Mouse (Mus musculus) adrenal gland (tissue): Measurements from ENCODE around the gene Gal3st1.

ENCODE experiments used
- intact Hi-C: fragments of 180-260 bp; cut with DNase I; formaldehyde crosslinking; loops from one replicate; pipeline ENCODE4 v1.15.1; 2025

The Gal3st1 gene

DNA sequence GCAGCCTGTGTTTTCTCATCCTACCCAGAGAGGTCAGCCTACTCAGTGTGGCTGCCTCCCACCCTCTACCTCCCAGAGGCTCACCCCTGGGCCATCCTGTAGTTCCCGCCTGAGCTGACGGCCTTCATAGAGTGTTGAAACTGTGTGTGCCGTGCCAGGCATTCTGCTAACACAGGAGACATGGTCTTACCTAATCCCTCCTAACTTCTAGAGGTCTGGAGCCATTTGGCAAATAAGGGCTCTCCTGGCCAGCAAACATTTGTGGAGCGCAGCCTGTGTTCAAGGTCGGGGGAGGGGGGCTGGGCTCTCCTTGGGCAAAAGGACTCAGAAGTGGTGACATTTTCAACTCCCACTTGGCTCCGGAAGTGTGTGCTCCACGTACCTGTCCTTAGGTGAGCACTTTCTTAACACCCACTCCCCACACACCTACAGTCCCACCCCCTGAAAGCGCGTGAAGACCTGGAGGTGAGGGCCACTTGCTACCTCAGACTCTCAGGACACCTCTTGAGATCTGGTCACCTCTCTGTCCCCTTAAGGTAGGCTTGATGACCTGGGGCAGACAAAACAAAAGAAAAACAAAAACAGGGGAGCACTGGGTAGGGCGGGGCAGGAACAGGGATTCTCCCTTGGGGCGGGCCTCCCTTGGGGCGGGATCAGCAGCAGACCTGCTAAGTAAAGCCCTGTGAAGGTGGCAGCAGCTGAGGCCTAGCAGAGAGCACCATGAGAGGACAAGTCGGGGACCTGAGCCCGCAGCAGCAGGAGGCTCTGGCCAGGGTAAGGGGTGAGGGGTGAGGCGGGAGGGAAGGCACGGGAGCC is 47.9 kb downstream of the Gal3st1 start, which contains the start of gene Sec14l4:
Gene Sec14l4, plus strand, starts transcription at position 337 of the 816 bp plus-strand sequence.
- intact Hi-C loops: no loop called here

DNA sequence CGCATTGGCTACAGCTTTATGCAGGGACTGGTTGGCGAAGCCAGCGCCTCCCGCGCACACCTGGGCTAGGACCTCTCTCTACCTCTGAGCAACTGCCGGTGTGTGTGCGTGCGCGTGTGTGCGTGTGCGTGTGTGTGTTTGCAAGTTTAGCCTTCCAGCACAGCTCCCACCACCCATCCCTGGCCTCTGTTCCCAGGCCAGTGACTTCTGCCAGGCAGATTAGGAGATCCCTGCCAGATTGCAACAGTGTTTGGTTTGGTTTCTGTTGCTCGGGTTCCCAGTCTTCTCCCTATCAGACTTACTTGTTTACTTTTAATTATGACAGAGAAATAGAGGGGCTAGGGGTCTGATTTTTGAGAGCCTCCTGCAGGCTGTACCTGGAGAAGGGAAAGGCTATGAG is 48.5 kb downstream of the Gal3st1 start:
- intact Hi-C loops: no loop called here

DNA sequence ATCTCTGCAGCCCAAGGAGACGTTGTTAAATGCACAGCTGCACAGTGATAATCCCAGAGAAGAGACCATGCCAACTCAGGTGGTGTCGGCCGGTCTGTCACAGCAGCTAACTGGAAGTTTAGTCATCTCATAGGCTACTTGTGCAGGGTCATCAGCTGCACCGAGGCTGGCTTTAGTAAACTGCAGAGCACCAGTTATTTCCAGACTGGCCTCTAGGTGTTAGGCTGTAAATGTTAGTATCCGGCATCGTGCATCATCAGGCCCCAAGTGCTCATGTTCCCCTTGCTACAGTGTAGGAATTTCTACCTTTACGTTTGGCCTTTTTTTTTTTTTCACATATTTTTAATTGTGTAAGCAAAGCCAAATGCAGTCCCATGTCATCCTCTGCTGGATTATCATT is 50.0 kb downstream of the Gal3st1 start:
- intact Hi-C loops: no loop called here

DNA sequence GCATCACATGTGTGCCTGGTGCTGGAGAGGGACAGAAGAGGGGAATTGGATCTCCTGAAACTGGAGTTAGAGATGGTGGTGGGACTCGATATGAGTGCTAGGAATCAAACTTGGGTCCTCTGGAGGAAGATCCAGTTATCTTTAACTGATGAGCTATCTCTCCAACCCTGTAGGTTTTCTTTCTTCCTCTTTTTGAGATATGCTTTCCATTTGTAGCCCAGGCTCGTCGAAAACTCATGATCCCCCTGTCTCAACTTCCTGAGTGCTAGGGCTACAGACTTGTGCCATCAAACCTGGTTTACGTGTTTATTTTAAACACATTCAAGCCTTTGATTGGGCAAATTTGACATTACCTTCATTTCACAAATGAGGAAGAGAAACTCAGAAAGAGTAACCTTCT is 50.7 kb downstream of the Gal3st1 start:
- intact Hi-C loops: no loop called here

DNA sequence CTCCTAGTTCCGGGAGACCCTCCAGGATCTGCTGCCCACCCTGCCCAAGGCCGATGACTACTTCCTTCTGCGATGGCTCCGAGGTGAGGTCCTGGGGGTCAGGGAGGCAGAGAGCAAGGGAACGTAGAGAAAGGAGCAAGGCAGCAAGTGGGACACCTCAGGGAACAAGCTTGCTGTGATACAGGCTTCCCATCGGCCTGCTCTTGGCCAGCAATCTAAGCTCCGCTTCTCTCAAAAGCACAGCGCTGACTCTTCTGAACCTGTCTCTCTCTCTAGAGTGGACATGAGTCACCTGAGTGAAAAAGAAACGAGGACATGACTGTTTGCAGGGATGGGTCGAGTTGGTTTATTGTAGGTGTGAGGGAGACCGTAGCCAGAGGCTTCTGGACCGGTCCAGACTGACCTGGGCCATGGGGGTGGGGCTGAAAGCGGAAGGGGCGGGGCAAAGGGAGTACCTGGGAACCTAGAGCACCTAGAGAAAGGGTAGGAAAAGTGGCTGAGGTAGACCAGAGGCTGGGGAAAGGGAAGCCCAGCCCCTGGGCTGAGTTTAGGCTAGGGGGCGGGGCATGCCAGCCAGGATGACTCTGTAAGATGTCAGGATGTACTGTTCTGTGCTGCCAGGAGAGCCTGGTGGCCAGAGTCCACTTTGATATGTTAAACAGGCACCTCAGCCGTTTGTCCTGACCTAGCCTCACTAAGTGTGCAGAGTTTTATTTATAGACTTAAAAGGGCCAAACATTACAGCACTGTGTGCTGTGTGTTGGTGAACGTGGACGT is 51.9 kb downstream of the Gal3st1 start:
- intact Hi-C loops: no loop called here

DNA sequence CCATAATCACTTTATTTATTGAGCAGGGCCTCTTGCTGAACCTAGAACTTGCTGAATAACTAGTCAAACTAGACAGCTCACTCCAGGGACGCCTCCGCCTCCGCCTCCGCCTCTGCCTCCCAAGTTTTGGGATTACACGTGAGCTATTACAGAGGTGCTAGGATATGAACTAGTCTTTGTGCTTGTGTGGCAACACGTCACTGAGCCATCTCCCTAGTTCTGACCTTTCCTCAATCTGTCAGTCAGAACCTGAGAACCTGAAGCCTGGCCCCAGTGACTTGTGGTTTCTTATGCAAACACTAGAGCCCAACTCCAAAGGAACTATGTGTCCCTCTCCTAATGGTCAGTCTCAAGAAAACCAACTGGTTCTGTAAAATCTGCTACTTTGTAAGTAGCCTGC is 52.5 kb downstream of the Gal3st1 start:
- intact Hi-C loops: no loop called here

DNA sequence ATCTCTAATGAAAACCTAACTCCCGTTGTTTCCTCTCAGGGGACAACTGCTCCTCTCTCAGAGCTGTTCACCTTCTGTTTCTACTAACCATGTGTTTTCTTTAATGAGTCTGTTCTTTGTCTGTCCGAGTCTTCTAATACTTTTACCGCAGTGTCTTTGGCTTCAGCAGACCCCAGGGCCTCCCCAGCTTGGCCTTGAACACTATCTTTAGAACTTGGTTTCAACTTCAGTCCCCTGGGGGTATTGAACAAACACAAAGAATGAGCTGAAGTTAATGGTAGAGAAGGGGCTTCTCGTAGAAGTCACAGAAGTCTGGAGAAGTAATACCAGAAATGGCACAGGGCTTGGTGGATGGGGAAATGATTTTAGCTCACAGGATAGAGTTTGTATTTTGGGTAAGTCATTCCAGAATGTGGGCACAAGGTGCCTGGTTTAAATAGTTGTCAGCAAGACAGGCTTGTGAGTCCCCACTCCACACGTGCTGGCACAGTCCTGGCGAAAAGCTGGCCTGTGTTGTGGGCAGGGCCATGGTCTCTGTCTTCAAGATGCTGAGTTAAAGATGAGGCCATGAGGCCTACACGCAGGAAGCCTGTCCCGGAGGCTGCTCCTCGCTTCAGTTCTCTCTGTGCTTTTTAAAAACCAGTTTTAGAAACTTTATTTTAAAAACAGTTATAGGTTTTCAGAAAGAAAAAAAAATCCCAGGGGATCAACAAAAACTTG is 53.1 kb downstream of the Gal3st1 start:
- intact Hi-C loops: no loop called here

DNA sequence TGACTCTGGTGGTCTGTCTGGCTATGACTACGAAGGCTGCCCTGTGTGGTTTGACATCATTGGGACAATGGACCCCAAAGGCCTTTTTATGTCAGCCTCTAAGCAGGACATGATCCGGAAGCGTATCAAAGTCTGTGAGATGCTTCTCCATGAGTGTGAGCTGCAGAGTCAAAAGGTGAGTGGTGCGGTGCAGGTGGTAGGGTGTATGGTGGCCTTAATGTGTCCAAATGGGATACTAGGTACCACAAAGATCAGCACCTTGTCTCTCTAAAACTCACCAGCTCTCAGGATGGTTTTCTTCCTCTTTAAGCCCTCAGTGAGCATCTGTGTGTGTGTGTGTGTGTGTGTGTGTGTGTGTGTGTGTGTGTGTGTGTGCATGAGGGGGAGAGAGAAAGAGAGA is 56.5 kb downstream of the Gal3st1 start:
- intact Hi-C loops: no loop called here

DNA sequence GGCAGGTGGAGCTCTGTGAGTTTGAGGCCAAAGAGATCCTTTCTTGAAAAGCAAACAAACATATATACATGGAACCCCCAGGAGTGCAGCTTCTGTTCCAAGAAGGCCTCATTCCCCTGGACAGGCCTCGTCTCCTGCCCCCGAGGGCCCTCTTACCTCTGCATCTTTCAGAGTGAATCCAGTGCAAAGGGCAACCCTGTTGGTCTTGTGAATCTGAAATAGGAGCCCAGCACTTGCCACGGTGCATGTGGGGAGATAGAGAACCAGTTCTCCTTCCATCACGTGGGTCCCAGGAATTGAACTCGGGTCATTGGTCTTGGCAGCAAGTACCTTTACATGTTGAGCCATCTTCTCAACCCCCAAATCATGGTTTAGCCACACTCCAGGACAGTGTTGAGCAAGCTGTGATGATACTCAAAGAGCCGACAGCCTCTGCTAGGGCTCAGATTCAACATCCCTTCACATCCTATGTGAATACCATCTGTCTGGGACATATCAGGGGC is 57.7 kb downstream of the Gal3st1 start:
- intact Hi-C loops: no loop called here

DNA sequence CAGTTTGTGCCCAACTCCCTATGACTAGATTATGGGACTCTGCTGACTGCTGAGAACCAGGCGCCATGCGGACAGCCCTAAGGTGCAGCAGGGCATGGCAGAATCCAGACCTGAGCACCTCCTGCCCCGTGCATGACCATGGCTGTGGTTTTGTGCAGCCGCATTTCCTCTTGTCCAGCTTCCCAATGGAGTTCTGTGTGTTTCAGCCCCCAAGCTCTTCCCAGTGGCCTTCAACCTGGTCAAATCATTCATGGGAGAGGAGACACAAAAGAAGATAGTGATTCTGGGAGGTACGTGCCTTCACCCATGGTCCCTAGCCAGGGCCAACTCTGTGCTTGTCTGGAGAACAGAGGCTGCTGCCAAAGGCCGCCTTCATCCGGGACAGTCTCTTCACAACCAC is 59.6 kb downstream of the Gal3st1 start:
- intact Hi-C loops: no loop called here

DNA sequence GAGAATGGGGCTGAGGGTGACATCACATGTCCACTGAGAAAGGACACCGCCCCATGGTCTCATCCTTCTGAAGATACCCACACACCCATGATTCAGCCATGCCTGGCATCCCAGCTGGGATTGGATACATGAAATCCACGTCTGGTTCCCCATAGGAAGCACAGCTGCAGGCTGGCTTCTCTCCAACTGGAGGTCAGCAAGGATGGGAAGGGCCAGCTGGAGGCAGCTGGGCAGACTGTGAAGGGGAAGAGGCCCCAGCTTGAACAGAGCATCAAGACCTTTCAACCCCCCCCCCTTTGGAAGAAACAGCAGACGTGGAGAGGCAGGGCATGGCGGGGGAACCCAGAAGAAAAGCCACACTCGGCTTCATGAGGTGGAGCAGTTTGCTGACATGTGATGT is 63.1 kb downstream of the Gal3st1 start:
- intact Hi-C loops: loop anchor here (5.0 kb wide), 1 partner anchor 36 kb away; no protein-coding TSS in a partner anchor

DNA sequence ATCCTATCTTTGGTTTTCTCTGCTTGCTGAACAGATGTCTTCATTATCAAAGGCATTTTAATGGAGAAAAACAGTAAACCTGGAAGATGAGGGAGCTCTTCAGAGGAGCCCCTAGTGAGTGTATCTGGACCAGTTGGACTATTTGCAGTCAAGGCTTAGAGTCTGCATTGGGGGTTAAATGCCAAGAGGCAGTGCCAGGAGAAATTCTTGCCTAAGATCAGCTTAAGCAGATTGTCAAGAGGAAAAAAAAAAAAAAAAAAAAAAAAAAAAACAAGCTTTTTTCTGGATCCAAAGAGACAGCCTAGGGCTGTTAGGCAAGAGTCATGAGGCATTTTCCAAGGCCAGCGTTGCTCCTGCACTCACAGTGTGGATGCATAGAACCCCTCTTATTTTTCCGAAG is 64.3 kb downstream of the Gal3st1 start:
- intact Hi-C loops: loop anchor here (5.0 kb wide), 1 partner anchor 35 kb away; no protein-coding TSS in a partner anchor

DNA sequence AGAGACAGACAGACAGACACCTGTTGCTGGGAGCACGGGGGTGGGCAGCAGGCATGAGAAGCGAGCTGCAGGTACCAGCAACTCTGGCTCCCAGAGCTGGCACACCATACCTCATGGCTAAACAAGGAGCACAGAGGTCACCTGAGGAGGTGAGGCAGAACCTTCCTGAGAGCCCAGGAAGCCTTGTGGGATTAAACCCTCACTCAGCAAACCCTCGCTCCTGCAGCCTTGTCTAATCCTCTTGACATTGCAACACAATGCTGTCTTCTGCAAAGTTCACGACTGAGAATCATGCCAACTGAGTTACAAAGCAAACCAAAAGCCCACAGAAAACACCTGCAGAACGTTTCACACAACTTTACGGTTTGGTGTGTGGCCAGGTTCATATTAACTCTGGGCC is 65.0 kb downstream of the Gal3st1 start:
- intact Hi-C loops: loop anchor here (5.0 kb wide), 1 partner anchor 34 kb away; no protein-coding TSS in a partner anchor
